Mouse (Mus musculus) MN1 (cell line): ENCODE measurements around the gene Rbbp4.
A peak's percentile ranks its signal among the peaks of the same experiment; 100 is the strongest.

Experiments used
- DNase-seq: peaks from one replicate; pipeline ENCODE4 v3.0.0-alpha.2; 2016; ENCODE audit warnings: low spot score

Rbbp4 gene

DNA sequence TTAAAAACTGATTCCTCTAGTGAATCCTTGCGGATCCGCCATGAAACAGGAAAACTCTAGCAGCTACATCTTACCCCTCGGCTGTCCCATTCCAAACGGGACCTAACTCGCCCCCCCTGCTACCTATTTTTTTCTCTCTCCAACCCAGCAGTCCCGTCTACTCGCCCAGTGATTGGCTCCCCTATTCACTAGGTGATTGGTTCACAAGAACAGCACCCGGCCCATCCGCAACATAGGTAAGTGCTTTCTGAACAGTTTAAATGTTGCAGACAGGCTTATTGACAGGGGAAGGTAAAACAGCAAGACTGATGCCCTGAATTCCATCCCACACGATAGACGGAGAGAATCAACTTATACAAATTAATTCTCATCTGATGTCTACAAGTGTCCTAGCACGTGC, 18.0 kb upstream of the Rbbp4 start:
- DNase-seq: no peak

DNA sequence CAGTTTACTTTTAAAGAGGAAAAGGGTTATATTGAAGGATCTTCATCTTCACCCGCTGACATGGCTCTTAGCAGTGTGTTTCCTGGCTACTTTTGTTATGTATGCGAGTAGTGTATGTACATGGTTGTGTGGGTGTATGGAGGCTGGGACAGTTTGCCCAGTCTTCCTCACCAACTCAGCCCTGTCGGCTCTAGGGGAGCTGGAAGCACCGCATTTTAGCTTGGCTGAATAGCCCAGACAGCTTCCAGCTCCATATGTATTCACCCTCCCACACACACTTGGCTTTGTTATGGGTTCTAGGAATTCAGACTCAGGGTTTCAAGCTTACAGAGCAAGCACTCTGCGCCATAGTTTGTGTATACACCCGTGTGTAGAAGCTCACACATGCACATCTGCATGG, 15.9 kb upstream of the Rbbp4 start:
- DNase-seq: no peak

DNA sequence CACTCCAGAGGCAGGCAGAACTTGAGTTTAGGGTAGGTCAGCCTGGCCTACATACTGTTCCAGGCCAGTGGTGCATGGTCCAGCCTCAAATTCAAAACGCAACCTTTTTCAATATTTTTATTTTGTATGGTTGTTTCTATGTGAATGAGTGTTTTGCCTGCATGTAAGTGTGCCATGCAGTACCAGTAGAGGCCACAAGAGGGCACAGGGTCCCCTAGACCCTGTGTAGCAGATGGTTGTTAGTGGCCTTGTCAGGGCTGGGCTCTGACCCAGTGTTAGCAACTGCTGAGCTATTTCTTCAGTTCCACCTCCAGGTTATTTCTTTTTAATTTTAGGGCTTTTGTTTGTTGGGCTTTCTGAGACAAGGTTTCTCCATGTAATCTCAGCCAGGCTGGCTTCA, 15.5 kb upstream of the Rbbp4 start:
- peak; percentile 85 for DNase-seq

DNA sequence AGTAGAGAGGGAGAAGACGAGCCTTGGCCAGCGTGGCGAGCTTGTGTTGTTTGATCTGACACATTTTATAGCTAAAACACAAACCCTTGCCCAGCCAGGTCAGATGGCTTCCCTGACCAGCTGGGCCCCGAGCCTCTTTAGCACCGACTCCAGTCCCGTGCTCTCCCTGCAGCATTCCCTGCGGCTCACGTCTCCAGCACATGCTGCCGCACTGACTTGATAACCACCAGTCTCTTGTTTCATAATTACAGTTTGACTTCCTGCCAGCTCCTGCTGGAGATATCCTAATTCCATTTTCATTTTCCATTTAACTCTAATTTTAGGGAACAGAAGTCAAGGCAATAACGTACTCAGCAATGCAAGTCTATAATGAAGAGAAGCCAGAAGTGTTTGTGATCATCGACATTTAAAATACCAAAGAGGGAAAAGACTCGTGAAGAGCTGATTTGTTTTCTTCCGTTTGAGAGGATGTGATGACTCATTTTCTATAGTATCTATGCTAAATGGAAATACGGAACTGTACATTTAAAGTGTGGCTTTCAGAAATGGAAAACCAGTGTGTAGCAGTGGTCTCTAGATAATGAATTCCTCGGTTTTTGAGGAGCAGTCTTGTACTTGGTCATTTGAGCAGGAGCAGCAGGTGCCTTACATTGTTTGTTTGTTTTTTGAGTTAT, 11.4 kb upstream of the Rbbp4 start:
- DNase-seq: peak; percentile 78

DNA sequence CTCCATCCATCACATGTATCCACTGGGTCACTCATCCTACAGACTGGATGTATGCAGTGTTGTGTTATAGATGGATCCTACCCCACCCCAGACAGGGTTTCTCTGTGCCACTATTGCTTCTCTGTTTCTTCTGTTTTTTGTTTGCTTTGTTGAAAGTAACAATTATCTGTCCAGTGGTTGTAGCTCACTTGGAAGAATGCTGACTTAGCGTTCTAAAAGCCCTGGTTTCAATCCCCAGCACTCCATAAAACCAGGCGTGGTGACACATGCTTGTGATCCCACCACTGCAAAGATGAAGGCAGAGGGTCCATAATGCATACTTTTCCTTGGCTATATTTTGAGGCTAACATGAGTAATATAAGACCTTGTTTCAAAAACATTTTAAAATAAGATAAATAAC, 7.5 kb upstream of the Rbbp4 start:
- no peak for DNase-seq

DNA sequence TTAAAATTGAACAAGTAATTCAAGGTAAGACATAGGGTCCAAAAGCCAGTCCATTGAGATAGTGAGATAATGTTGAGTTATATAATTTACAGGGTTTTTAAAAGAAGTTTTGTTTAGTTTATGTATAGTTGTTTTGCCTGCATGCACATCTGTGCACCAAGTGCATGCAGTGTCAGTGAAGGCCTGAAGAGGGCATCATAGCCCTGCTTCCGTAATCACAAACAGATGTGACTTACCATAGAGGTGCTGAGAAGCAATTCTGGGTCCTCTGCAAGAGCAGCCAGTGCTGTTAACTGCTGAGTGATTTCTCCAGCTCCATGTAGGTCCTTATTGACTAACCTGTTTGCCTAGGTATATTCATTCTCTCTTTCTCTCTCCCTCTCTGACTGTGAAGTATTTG, 6.7 kb upstream of the Rbbp4 start:
- no peak for DNase-seq

DNA sequence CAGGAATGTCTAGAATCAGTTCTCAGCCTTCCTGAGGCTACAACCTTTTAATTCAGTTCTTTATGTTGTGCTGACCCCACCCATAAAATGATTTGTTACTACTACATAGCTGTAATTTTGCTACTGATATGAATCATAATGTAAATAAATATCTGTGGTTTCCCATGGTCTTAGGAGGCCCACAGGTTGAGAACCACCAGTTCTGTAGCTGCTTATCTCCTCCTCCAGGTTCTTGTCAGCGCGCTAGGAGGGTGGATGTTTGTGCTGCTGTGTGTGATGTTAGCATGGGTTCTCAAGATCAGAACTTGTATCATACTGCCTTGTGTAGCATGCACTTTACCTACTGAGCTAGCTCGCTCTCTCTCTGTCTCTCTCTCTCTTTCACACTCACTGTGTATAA, 4.6 kb upstream of the Rbbp4 start:
- DNase-seq: no peak

DNA sequence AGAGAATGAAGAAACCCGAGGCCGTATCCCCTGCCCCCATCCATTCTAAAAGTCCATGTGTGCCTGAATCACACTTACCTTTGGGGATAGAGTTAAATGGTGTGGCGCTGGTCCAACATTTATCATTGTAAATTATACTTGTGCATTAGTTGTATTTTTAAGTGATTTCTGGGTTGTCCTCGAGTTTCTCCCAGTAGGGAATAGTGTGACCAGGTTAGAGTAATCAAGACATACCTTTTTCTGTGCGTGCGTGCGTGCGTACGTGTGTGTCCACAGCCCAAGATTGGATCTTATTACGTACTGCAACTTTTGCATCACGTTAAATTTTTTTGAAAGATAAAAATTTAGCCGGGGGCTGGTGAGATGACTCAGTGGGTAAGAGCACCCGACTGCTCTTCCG, 1.1 kb upstream of the Rbbp4 start:
- DNase-seq: peak; percentile 68

DNA sequence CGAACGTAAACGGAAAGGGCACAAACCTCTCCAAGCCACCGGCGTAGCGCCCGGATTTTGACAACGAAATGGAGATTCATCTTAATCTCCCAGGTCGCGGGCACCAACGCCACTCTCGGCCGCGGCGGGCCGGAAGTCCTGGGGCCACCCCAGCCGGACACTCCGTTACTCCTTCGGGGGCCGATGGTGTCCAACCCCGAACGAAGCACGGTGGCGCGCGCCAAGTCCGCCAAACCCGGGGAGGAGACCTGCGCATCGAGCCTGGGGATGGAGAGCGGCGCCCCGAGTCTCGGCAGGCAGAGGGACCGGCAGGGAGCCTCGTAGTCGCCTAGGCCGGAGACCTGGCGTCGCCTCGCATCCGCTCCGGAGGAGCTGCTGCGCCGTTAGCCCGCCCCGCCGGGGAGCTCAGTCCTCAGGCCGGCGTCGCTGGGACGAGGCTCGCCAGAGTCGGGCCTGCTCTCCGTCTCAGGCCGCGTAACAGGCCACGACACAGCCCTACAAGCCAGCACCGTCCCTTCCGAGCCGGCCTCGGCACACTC, 424 bp downstream of the Rbbp4 start:
- DNase-seq: peak; percentile 74

DNA sequence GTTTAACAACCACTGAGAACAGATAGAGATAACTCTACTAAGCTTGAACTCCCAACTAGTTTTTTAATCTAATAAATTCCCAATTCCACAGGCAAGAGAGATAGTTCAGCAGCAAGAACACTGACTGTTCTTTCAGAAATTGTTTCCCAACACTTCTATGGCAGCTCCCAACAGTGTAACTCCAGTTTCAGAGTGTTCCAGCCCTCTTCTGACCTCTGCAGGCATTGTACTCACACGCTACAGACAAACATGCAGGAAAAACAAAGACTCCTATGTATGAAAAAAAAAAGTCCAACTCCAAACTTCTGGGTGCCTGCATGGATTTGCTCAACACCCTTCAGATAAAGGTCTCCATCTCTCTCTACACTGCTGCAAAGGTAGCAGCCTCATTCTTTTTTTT, 2.3 kb downstream of the Rbbp4 start:
- DNase-seq: no peak

DNA sequence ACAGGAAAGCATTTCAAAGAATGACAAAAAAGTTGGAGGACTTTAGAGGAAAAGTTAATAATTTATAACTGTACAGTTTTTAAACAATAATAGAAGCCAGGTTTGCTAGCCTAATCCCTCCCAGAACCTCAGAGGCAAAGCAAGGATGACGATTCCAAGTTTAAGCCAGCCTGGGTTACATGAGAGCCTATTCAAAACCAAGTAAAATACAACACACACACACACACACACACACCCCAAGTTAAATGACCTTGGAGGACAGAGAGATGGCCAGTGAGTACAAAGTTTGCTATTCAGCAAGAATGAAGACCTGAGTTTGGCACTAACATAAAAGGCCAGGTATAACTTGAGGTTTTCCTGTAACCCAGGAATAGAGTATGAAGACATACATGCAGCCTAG, 9.0 kb downstream of the Rbbp4 start:
- no peak for DNase-seq

DNA sequence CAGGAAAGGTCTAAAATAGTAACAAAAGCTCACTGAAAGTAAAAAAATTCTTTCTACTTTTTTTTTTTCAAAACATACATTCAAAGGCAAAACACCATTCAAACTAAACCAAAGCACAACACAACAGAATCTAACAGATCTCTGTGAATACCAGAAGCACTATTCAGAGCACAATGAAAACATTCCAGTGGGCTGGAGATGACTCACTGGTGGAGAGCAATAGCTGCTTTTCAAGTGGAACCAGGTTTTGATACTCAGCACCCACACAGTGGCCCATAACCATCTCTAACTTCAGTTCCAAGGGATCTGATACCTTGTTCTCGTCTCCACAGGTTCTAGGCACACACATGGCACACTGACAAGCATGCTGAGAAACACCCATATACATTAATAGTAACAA, 10.4 kb downstream of the Rbbp4 start:
- DNase-seq: peak; percentile 51

DNA sequence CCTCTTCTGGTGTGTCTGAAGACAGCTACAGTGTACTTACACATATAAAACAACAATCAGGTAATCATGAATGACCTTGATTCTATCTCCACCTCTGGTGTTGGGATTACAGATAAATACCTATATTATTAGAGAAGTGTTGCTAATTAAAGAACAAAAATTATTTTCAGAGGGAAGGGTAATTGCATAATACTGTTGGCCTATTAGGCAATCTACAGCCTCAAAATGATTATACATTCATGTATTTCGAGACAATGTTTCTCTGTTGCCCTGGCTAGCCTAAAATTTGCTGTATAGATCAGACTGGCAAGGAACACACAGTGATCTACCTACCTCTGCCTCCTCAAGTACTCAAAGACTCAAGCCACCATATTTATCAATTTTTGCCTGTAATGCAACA, 11.7 kb downstream of the Rbbp4 start:
- DNase-seq: no peak

DNA sequence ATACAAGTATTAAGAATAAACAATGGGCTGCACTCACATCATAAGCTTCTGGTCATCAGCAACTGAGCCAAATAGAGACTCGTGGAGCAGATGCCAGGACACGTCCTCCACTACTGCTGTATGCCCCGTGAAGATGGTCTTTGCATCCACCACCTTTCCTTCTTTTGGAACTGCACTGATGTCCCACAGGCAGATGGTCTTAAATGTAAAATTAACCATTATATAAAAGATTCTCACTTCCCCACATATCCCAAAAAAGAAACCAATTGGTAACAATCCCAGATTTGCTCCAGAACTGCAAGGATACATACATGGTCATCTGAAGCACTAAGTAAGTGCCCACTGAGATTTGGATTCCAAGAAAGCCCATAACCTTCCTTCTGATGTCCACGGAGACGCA, 13.1 kb downstream of the Rbbp4 start:
- no peak for DNase-seq

DNA sequence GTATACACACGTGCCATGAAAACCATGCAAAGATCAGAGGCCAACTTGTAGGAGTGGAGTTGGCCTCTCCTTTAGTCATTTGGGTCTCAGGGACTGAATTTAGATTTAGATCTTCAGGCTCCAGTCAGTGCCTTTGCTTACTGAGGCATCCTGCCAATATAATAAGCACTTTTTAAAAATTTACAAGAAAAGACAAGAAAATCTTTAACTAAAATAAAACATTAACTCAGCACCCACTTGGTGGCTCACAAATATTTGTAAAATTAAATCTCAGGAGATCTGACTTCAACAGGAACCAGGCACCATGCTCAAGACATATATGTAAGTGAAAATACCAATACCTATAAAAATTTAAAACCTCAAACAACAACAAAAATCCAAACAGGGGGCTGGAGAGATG, 14.3 kb downstream of the Rbbp4 start:
- DNase-seq: no peak

DNA sequence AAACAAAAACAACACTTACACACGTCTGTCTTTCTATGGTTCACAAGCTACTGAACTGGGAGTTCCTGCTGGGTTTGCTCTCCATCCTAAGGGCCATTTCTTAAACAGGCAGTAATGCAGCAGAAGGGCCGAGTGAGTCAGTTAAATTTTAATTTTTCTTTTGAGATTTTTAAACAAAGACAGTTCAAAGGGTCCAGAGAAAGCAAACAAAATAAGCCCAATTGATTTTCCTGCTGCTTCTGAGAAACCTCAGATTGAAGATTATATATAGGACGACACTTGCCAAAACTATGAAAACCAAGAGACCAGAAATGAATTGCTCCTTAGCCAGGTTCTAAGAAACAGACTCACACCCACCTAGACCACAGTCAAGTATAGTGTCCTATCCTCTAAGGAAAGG, 21.3 kb downstream of the Rbbp4 start:
- no peak for DNase-seq

DNA sequence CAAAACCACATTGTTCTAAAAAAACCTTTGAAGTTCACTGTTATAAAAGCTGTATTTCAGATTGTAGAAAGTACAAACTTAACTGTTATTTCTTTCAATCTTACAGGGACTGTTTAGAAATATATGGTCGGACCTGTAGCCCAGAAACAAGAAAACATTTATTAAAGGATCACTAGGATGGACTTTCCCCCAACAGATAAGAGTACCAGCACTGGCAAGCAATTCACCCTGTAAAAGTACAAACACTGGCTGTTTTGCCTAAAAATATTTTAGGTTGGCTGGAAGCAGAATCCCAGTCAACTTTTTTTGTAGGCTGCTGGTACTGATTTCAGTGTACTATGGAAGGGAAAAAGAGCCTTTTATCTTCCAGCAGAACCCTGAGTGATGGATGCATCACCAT, 27.2 kb downstream of the Rbbp4 start:
- no peak for DNase-seq

DNA sequence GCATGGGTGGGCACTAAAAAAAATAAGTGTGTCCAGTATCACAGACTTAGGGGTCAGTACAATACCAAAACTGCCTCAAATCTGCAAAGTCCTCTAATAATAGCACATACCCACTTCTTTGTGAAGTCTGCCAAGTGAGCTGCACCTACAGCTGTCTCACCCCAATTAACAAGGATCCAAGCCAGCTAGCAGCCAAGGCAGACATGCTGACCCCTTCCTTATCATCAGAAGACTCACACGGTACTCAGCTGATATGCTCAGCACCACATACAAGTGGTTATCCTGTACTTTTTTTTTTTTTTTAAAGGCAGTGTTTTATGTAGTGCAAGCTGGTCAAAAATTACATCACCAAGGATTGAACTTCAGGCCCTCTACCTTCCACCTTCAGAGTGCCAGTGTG, 30.9 kb downstream of the Rbbp4 start:
- DNase-seq: no peak

DNA sequence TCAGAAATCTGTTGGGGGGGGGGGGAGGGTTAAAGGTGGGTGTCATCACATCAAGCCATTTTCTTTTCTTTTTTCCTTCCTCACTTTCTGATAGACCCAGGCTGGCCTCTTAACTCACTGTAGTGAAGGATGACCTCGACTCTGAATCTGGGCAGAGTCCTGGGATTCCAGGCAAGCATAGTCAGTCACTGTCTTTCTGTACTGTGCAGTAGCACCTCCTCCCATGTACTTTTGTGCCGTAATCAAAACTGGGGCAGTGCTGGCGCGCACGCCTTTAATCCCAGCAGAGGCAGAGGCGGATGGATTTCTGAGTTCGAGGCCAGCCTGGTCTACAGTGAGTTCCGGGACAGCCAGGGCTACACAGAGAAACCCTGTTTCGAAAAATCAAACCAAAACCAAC, 31.4 kb downstream of the Rbbp4 start:
- DNase-seq: peak; percentile 28

DNA sequence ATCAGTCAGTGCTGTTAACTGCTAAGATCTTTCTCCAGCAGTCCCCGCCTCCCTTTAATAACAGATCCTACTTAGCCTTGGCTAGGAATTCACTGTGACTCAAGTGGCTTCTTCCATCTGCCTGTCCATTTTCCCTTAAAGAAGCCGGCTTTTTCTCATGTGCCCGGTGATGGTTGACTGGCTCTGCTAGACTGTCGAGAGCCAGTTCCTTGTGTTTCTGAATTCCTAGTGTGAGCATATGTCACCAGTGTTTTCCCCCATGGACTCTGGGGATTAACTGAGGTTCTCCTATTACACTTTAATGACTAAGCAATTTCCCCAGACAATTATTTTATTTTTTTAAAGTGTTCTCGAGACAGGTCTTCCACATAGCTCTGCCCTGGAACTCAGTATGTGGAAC, 31.8 kb downstream of the Rbbp4 start:
- DNase-seq: peak; percentile 58

DNA sequence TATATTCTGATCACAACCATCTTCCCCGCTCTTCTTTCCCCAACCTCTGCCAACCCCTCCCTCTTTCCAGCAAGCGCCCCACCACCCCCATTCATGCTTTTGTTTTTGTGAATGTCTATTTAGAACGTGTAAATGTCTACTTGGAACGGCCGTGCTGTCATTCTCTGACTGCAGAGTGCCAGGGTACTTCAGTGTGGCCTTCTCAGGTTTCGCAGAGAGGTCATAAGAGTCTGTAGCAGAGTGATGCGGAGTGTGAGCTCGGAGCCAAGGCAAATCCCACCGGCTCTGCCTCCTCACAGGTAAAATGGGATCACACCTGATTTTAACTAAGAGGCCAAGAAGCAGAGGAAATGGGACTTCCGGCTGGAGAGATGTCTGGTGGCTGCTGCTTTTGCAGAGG, 36.0 kb downstream of the Rbbp4 start:
- no peak for DNase-seq

DNA sequence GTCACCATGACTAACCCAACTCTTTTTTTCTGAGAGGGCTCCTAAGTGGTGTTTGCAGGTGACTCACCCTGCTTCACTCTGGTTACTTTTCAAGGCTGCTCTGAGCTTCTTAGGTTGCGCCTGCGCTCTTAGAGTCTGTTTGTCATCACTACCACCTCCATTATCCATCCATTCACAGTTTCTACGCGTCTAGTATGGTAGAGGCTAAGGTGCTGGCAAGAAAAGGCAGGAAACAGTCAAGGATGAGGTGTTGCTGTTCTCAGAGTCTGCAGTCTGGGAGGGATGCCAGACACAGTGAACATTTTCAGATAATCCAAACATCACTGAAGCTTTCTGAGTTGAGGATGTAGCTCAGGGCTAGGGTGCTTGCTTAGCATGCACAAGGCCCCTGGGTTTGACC, 37.4 kb downstream of the Rbbp4 start:
- DNase-seq: no peak

DNA sequence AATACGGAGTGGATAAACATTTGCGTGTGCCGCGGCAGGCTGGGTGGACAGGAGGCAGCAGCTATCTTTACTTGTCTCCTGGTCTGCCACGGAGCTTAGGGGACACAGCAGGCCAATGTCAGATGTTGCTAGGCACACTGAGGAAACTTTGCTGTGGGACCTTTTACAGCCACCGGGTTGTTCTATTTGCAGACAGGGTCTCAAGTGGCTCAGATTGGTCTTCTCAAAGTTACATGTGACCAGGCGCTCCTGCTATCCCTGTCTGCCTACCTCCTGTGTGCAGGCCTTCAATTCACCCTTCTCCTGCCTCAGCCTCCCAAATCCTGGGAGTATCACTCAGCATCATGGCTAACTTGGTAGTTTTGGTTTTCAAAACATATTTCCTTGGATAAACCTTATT, 39.1 kb downstream of the Rbbp4 start:
- no peak for DNase-seq

DNA sequence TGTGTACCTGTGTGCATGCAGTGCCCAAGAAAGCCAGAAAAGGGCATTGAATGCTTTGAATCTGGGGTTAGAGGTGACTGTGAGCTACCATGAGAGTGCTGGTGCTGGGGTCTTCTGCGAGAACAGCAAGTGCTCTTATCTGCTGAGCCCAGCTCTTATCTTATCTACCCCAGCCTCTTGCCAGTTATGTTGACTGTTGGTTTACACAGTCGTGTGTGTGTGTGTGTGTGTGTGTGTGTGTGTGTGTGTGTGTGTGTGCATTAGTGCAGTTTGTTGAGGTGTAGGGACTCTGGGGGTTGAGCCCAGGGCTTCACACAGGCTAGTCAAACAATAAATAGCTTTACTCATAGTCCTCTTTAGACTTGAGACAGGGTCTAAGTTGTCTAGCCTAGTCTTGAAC, 40.0 kb downstream of the Rbbp4 start:
- no peak for DNase-seq

DNA sequence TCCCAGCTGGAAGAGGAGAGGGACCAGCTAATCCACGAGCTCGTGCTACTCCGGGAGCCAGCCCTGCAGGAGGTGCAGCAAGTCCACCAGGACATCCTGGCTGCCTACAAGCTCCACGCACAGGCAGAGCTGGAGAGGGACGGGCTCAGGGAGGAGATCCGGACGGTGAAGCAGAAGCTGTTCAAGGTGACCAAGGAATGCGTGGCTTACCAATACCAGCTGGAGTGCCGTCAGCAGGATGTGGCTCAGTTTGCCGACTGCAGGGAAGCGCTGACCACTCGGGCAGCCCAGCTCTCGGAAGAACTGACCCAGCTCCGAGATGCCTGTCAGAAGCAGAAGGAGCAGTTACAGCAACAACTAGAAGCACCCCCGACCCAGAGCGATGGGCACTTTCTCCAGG, 41.5 kb downstream of the Rbbp4 start:
- no peak for DNase-seq
